Mouse (Mus musculus) heart, embryonic 10.5 days (tissue): ENCODE data around the gene Mip. TPM values are rescaled to one million over a fixed set of nuclear protein-coding genes. Genes with fewer than 3 reads are reported as not detected.
"Not testable (repeated sequence)": the region's sequence is repeated elsewhere in the genome, so short reads cannot be mapped to it uniquely, and the experiment has no call there.

ENCODE experiments used
- DNase-seq: peaks from one replicate; pipeline ENCODE4 v3.0.0-alpha.2; 2017; ENCODE audit warnings: low spot score
- H3K27ac ChIP-seq: fragments of 300-500 bp; sonication (generic); 2 replicates; pipeline ENCODE4 v1.5.1; 2016; ENCODE audit warnings: mild to moderate bottlenecking
- H3K27me3 ChIP-seq: fragments of 300-500 bp; sonication (generic); 2 replicates; pipeline ENCODE4 v1.6.1; 2016; ENCODE audit warnings: mild to moderate bottlenecking; ENCODE audit not compliant: poor library complexity, insufficient read depth, severe bottlenecking
- H3K36me3 ChIP-seq: fragments of 300-500 bp; sonication (generic); 2 replicates; pipeline ENCODE4 v1.6.1; 2016; ENCODE audit warnings: mild to moderate bottlenecking, moderate library complexity
- H3K4me1 ChIP-seq: fragments of 300-500 bp; sonication (generic); 2 replicates; pipeline ENCODE4 v1.6.1; 2016; ENCODE audit warnings: mild to moderate bottlenecking
- H3K4me3 ChIP-seq: fragments of 300-500 bp; sonication (generic); 2 replicates; pipeline ENCODE4 v1.5.1; 2016; ENCODE audit warnings: mild to moderate bottlenecking, moderate library complexity
- H3K9me3 ChIP-seq: fragments of 300-500 bp; sonication (generic); 2 replicates; pipeline ENCODE4 v1.6.1; 2016; ENCODE audit warnings: mild to moderate bottlenecking, moderate library complexity
- WGBS: fragments of 180-500 bp; shearing (Covaris S2); methylation state at CpG from one replicate; pipeline ENCODE4 v1.1.7; 2016; 5-methylcytosine and 5-hydroxymethylcytosine counted together
- polyA plus RNA-seq: library from polyadenylated mRNA; unstranded; fragments of >200 nt; fragmentation: Nextera tagmentation; extraction: Ambion mirVana; gene quantifications from 2 replicates; pipeline ENCODE4 v1.2.1, GENCODE M21; 2016

The Mip gene
- polyA plus RNA-seq, 1 experiment from 2014 or later: not detected

- H3K36me3 ChIP-seq: peaks cover 56% of the 10 kb centered on the region
- no peak for DNase-seq
- H3K4me1 ChIP-seq: peaks cover 6% of the 10 kb centered on the region; the same call in 1 of the 2 replicates
- WGBS: 82% methylated on average over 4 of the region's 4 CpGs
- no peak overlapping the region for H3K27ac ChIP-seq
- no peaks in the 10 kb centered on the region for H3K27me3 ChIP-seq
- no peaks in the 10 kb centered on the region for H3K9me3 ChIP-seq
- H3K4me3 ChIP-seq: no peak overlapping the region
These were observed 13.5 kb downstream of the Mip start for GRCm38 (mm10) chr10:128239140-128239539.

GRCm38 (mm10) chr10:128240131-128240530, 14.5 kb downstream of the Mip start:
- 65% methylated on average over 18 of the region's 18 CpGs for WGBS
- Histone ChIP-seq H3K4me1 (peaks cover 6% of the 10 kb centered on the region; the same call in 1 of the 2 replicates), H3K27me3 (no peaks in the 10 kb centered on the region), H3K36me3 (peaks cover 61% of the 10 kb centered on the region), H3K27ac (no peak overlapping the region), H3K4me3 (no peak overlapping the region), H3K9me3 (no peaks in the 10 kb centered on the region)
- DNase-seq: no peak

GRCm38 (mm10) chr10:128243252-128243651, 17.6 kb downstream of the Mip start:
- Histone ChIP-seq H3K4me1 (0 out of 2 replicates have a peak, but pooled peaks cover 6% of the 10 kb centered on the region), H3K36me3 (peaks cover 92% of the 10 kb centered on the region), H3K27me3 (no peaks in the 10 kb centered on the region), H3K27ac (no peak overlapping the region), H3K4me3 (no peak overlapping the region), H3K9me3 (no peaks in the 10 kb centered on the region)
- 93% methylated on average over 8 of the region's 8 CpGs for WGBS
- no peak for DNase-seq

- no peak overlapping the region for H3K4me3 ChIP-seq
- H3K27ac ChIP-seq: no peak overlapping the region
- H3K36me3 ChIP-seq: peaks cover 100% of the 10 kb centered on the region
- no peaks in the 10 kb centered on the region for H3K9me3 ChIP-seq
- H3K27me3 ChIP-seq: no peaks in the 10 kb centered on the region
- 95% methylated on average over 15 of the region's 15 CpGs for WGBS
- 0 out of 2 replicates have a peak, but pooled peaks cover 6% of the 10 kb centered on the region for H3K4me1 ChIP-seq
- no peak for DNase-seq
These were observed 18.5 kb downstream of the Mip start for GRCm38 (mm10) chr10:128244121-128244520.

GRCm38 (mm10) chr10:128247020-128247732, 21.5 kb downstream of the Mip start:
- Histone ChIP-seq H3K4me3 (no peak overlapping the region), H3K9me3 (no peaks in the 10 kb centered on the region)
- WGBS: 79% methylated on average over 17 of the region's 17 CpGs

GRCm38 (mm10) chr10:128250565-128250964, 24.9 kb downstream of the Mip start:
- H3K4me1 ChIP-seq: 0 out of 2 replicates have a peak, but pooled peaks cover 6% of the 10 kb centered on the region
- no peak overlapping the region for H3K4me3 ChIP-seq
- no peak overlapping the region for H3K27ac ChIP-seq
- H3K27me3 ChIP-seq: no peaks in the 10 kb centered on the region
- H3K36me3 ChIP-seq: peaks cover 78% of the 10 kb centered on the region
- no peak for DNase-seq
- H3K9me3 ChIP-seq: no peaks in the 10 kb centered on the region
- 96% methylated on average over 13 of the region's 13 CpGs for WGBS

More at GRCm38 (mm10) chr10:128247020-128247732, 21.5 kb downstream of the Mip start:
- no peaks in the 10 kb centered on the region for H3K27me3 ChIP-seq
- DNase-seq: no peak
- H3K36me3 ChIP-seq: peaks cover 100% of the 10 kb centered on the region
- peak overlapping the region; percentile 24; the same call in 1 of the 2 replicates for H3K27ac ChIP-seq
- 0 out of 2 replicates have a peak, but pooled peaks cover 6% of the 10 kb centered on the region for H3K4me1 ChIP-seq

- Histone ChIP-seq H3K4me1 (no peaks in the 10 kb centered on the region), H3K4me3 (no peak within 1 kb of the TSS), H3K9me3 (no peaks in the 10 kb centered on the region), H3K36me3 (peaks cover 46% of the 10 kb centered on the region), H3K27me3 (no peaks in the 10 kb centered on the region), H3K27ac (no peak within 1 kb of the TSS)
- no peak for DNase-seq
- WGBS: 85% methylated on average over 4 of the region's 4 CpGs
These were observed 28.1 kb downstream of the Mip start, which contains the start of gene Apon for GRCm38 (mm10) chr10:128253677-128254255. Gene Apon, plus strand, starts transcription at chr10:128254096.

- Histone ChIP-seq H3K36me3 (peaks cover 24% of the 10 kb centered on the region), H3K4me3 (no peak overlapping the region), H3K27ac (no peak overlapping the region), H3K4me1 (no peaks in the 10 kb centered on the region), H3K27me3 (no peaks in the 10 kb centered on the region), H3K9me3 (no peaks in the 10 kb centered on the region)
- DNase-seq: no peak
- WGBS: 82% methylated on average over 8 of the region's 8 CpGs
These were observed 30.3 kb downstream of the Mip start for GRCm38 (mm10) chr10:128255925-128256324.

GRCm38 (mm10) chr10:128256328-128256727, 30.7 kb downstream of the Mip start:
- Histone ChIP-seq H3K36me3 (peaks cover 20% of the 10 kb centered on the region), H3K27ac (no peak overlapping the region)

GRCm38 (mm10) chr10:128258953-128259352, 33.3 kb downstream of the Mip start:
- Histone ChIP-seq H3K9me3 (no peaks in the 10 kb centered on the region), H3K4me3 (no peak overlapping the region), H3K4me1 (no peaks in the 10 kb centered on the region), H3K36me3 (no peaks in the 10 kb centered on the region), H3K27me3 (no peaks in the 10 kb centered on the region), H3K27ac (no peak overlapping the region)
- no peak for DNase-seq
- WGBS: 71% methylated on average over 4 of the region's 4 CpGs

More at GRCm38 (mm10) chr10:128256328-128256727, 30.7 kb downstream of the Mip start:
- Histone ChIP-seq H3K4me3 (no peak overlapping the region), H3K9me3 (no peaks in the 10 kb centered on the region), H3K4me1 (no peaks in the 10 kb centered on the region), H3K27me3 (no peaks in the 10 kb centered on the region)
- 82% methylated on average over 8 of the region's 8 CpGs for WGBS
- DNase-seq: no peak

- no peak overlapping the region for H3K27ac ChIP-seq
- no peaks in the 10 kb centered on the region for H3K36me3 ChIP-seq
- H3K9me3 ChIP-seq: no peaks in the 10 kb centered on the region
- no peak for DNase-seq
- H3K4me1 ChIP-seq: no peaks in the 10 kb centered on the region
- 85% methylated on average over 5 of the region's 5 CpGs for WGBS
- no peak overlapping the region for H3K4me3 ChIP-seq
- H3K27me3 ChIP-seq: no peaks in the 10 kb centered on the region
These were observed 34.3 kb downstream of the Mip start for GRCm38 (mm10) chr10:128259946-128260345.

GRCm38 (mm10) chr10:128260376-128260775, 34.7 kb downstream of the Mip start:
- not testable (repeated sequence) for H3K27ac ChIP-seq, H3K4me1 ChIP-seq, H3K27me3 ChIP-seq, H3K9me3 ChIP-seq, H3K36me3 ChIP-seq, H3K4me3 ChIP-seq, DNase-seq
- WGBS: 87% methylated on average over 7 of the region's 7 CpGs

GRCm38 (mm10) chr10:128262300-128262699, 36.7 kb downstream of the Mip start:
- no peak overlapping the region for H3K4me3 ChIP-seq
- no peaks in the 10 kb centered on the region for H3K27me3 ChIP-seq
- no peaks in the 10 kb centered on the region for H3K36me3 ChIP-seq
- H3K9me3 ChIP-seq: no peaks in the 10 kb centered on the region
- H3K4me1 ChIP-seq: no peaks in the 10 kb centered on the region
- 62% methylated on average over 22 of the region's 22 CpGs for WGBS
- no peak overlapping the region for H3K27ac ChIP-seq
- DNase-seq: no peak
